ENCODE assay signal across 9 mouse cellular contexts in genomic region chr1:189028267-189028666, GRCm38 (mm10). TPM values are rescaled to one million over a fixed set of nuclear protein-coding genes. Genes with fewer than 3 reads are reported as not detected.
DNase-seq lines count a peak whose midpoint lies in the region; ATAC-seq and TF ChIP-seq lines count a peak whose summit lies in the region.
"Had no signal": no experiment of that assay in that cellular context is flagged by ENCODE, and none has a peak within 500 bp of the region (broad histone marks: within the 10 kb centered on the region; RNA-seq: fewer than 3 reads in every experiment).

No protein-coding gene starts in this region.

- in situ Hi-C loops in ES-E14 (cut with MboI; ENCODE audit: low sequenced_read_pairs in 2 of 2, unreplicated experiment in 2 of 2): loop anchor here (10.0 to 25.0 kb wide), 2 partner anchors 584 to 597 kb away; no protein-coding TSS in a partner anchor

- no peak for DNase-seq in heart, postnatal 0 days (ENCODE audit: low spot score)
- DNase-seq in heart, adult 11 months: no peak
- peak; percentile 71 for DNase-seq in lung, embryonic 14.5 days
- DNase-seq in lung, adult 18-20 months: no peak
- DNase-seq in ES-E14 (ENCODE audit: low read depth, low spot score): no peak
- DNase-seq in embryo, embryonic 10.5 days (ENCODE audit: low spot score): peak; percentile 67
- DNase-seq in c-Kit-positive CD71-positive TER-119-positive erythroid progenitor cells, embryonic 14.5 days (ENCODE audit: low spot score): no peak
- DNase-seq in urinary bladder, postnatal 25 days (ENCODE audit: low spot score): no peak

- H3K4me3 ChIP-seq in heart, postnatal 0 days (ENCODE audit: low read depth, low read length): no peak overlapping the region
- H3K4me3 ChIP-seq in lung, embryonic 14.5 days (ENCODE audit: low read depth, low read length): no peak overlapping the region
- no peak overlapping the region for H3K4me3 ChIP-seq in ES-E14 (ENCODE audit: insufficient read depth in 1 of 2, low read depth in 1 of 2, low read length in 2 of 2, poor library complexity in 1 of 2, severe bottlenecking in 1 of 2)
- H3K4me3 ChIP-seq: megakaryocyte, embryonic 14.5 days had no signal

- no peak overlapping the region for H3K4me2 ChIP-seq in heart, postnatal 0 days (ENCODE audit: low read depth, low read length)
- H3K4me2 ChIP-seq in lung, embryonic 14.5 days: no peak overlapping the region

- no peaks in the 10 kb centered on the region for H3K36me3 ChIP-seq in heart, postnatal 0 days (replicated peaks; ENCODE audit: control insufficient read depth, insufficient read depth, low read length)
- no peaks in the 10 kb centered on the region for H3K36me3 ChIP-seq in lung, embryonic 14.5 days (ENCODE audit: insufficient read depth)
- H3K36me3 ChIP-seq in ES-E14 (ENCODE audit: control insufficient read depth, insufficient read depth, low read length, poor library complexity, severe bottlenecking): no peaks in the 10 kb centered on the region

- no peak overlapping the region for H3K9ac ChIP-seq in heart, postnatal 0 days (replicated peaks; ENCODE audit: low read depth, low read length)
- H3K9ac ChIP-seq in lung, embryonic 14.5 days: no peak overlapping the region
- H3K9ac ChIP-seq in ES-E14 (ENCODE audit: insufficient read depth, low read depth, low read length, poor library complexity, severe bottlenecking): no peak overlapping the region

- peak; percentile 72 for TF ChIP-seq CTCF in heart, postnatal 0 days (IDR thresholded peaks at IDR 0.05; ENCODE audit: low read depth)
- peak; percentile 73 for TF ChIP-seq CTCF in lung, embryonic 14.5 days (IDR thresholded peaks at IDR 0.05; ENCODE audit: low read depth)

- ATAC-seq in heart, postnatal 0 days (ENCODE audit: insufficient read depth, low read depth): no peak
- no peak for ATAC-seq in lung, embryonic 14.5 days (ENCODE audit: insufficient read depth)

- WGBS in heart, postnatal 0 days: 38% methylated on average over 1 of the region's 1 CpGs
- WGBS in lung, embryonic 14.5 days: 28% methylated on average over 1 of the region's 1 CpGs

- H3K4me1 ChIP-seq in heart, postnatal 0 days (ENCODE audit: control insufficient read depth, insufficient read depth): no peaks in the 10 kb centered on the region
- H3K4me1 ChIP-seq in lung, embryonic 14.5 days (ENCODE audit: insufficient read depth): peaks cover 5% of the 10 kb centered on the region; the same call in 1 of the 2 replicates
- peaks cover 2 to 3% of the 10 kb centered on the region in 2 experiments; a peak in 1 of 4 replicates for H3K4me1 ChIP-seq in ES-E14 (ENCODE audit: control insufficient read depth in 2 of 2, insufficient read depth in 2 of 2, low read length in 2 of 2, poor library complexity in 1 of 2)

- no peak overlapping the region for H3K27ac ChIP-seq in heart, postnatal 0 days (ENCODE audit: low read depth)
- H3K27ac ChIP-seq in lung, embryonic 14.5 days (ENCODE audit: low read depth): no peak overlapping the region
- no peak overlapping the region for H3K27ac ChIP-seq in ES-E14 (ENCODE audit: insufficient read depth, low read depth, low read length, poor library complexity, severe bottlenecking)

- no peaks in the 10 kb centered on the region for H3K27me3 ChIP-seq in heart, postnatal 0 days (ENCODE audit: control insufficient read depth, insufficient read depth, low read length)
- no peaks in the 10 kb centered on the region for H3K27me3 ChIP-seq in lung, embryonic 14.5 days (ENCODE audit: insufficient read depth, low read length)

- no peak for TF ChIP-seq EP300 in heart, postnatal 0 days (IDR thresholded peaks at IDR 0.05; ENCODE audit: low read depth)

- H3K9me3 ChIP-seq in heart, postnatal 0 days (replicated peaks; ENCODE audit: control insufficient read depth, low read length): no peaks in the 10 kb centered on the region
- H3K9me3 ChIP-seq in lung, embryonic 14.5 days (ENCODE audit: low read depth, low read length): no peaks in the 10 kb centered on the region
- no peaks in the 10 kb centered on the region for H3K9me3 ChIP-seq in ES-E14 (ENCODE audit: control insufficient read depth, insufficient read depth, low read depth, low read length)
- H3K9me3 ChIP-seq: megakaryocyte, embryonic 14.5 days had no signal

TF ChIP-seq in ES-E14, 5 proteins besides CTCF, POLR2A, EP300 and RAD21:
- TF ChIP-seq MAFK (IDR thresholded peaks at IDR 0.05; ENCODE audit: insufficient read depth, low read depth, low read length) (no peak), ZNF384 (IDR thresholded peaks at IDR 0.05; ENCODE audit: low read depth, low read length) (no peak), ZC3H11A (IDR thresholded peaks at IDR 0.05; ENCODE audit: borderline replicate concordance, low read depth, low read length) (0 out of 2 replicates have a peak, but pooled peaks have one; percentile 19)
TF ChIP-seq in ES-E14: peak in this region for 1.

RNA-seq across cellular contexts. Expression of gene Kctd3, which starts 20.6 kb away (rescaled TPM):
- 24.2 and 35.7 TPM in 2 replicates for total RNA-seq in heart, postnatal 0 days (2014; rRNA removed; ENCODE audit: low replicate concordance)
- 15.5 and 16.7 TPM in 2 replicates for polyA plus RNA-seq in heart, postnatal 0 days (2015; fragmentation: Nextera tagmentation; extraction: Ambion mirVana)
- 38.7 and 45.9 TPM in 2 replicates for polyA plus RNA-seq in lung, embryonic 14.5 days (2014; fragmentation: Nextera tagmentation; extraction: Ambion mirVana)
- total RNA-seq in ES-E14 (2012; rRNA removed): 54.7 and 78.6 TPM in 2 replicates

Comparison
In these comparisons a context has a peak if more than half of its experiments do, and no peak if none do; other contexts are left out.
1. DNase-seq: peak in lung, embryonic 14.5 days (single experiment) and embryo, embryonic 10.5 days (single experiment); none in heart, postnatal 0 days (single experiment), heart, adult 11 months (single experiment), lung, adult 18-20 months (0 of 2), ES-E14 (single experiment), c-Kit-positive CD71-positive TER-119-positive erythroid progenitor cells, embryonic 14.5 days (single experiment) and urinary bladder, postnatal 25 days (single experiment).